Mouse (Mus musculus) kidney, adult 2 months (tissue): Measurements from ENCODE around the gene Gm49321.

ENCODE experiments used
- CTCF ChIP-seq: fragments of 200-500 bp; conservative IDR thresholded peaks from 2 replicates; pipeline ENCODE4 v1.5.1; 2011; ENCODE audit warnings: low read depth, mild to moderate bottlenecking, control low read depth, low read length, moderate library complexity, mixed read lengths; ENCODE audit not compliant: insufficient read depth, insufficient read length
- POLR2A ChIP-seq: fragments of 200-500 bp; IDR thresholded peaks from one replicate; pipeline ENCODE4 v1.6.1; 2011; ENCODE audit warnings: low read depth, low read length, control low read depth

- no peak for TF ChIP-seq CTCF
- TF ChIP-seq POLR2A, result no peak
Measured at GRCm38 (mm10) chr12:73905041-73905440, 32.4 kb upstream of the Gm49321 start.
